Mouse (Mus musculus): ENCODE data around the gene 2310034G01Rik. TPM values are rescaled to one million over a fixed set of nuclear protein-coding genes. Genes with fewer than 3 reads are reported as not detected.

Gene 2310034G01Rik
- polyA plus RNA-seq, 1 experiment: 3.4 TPM

DNA sequence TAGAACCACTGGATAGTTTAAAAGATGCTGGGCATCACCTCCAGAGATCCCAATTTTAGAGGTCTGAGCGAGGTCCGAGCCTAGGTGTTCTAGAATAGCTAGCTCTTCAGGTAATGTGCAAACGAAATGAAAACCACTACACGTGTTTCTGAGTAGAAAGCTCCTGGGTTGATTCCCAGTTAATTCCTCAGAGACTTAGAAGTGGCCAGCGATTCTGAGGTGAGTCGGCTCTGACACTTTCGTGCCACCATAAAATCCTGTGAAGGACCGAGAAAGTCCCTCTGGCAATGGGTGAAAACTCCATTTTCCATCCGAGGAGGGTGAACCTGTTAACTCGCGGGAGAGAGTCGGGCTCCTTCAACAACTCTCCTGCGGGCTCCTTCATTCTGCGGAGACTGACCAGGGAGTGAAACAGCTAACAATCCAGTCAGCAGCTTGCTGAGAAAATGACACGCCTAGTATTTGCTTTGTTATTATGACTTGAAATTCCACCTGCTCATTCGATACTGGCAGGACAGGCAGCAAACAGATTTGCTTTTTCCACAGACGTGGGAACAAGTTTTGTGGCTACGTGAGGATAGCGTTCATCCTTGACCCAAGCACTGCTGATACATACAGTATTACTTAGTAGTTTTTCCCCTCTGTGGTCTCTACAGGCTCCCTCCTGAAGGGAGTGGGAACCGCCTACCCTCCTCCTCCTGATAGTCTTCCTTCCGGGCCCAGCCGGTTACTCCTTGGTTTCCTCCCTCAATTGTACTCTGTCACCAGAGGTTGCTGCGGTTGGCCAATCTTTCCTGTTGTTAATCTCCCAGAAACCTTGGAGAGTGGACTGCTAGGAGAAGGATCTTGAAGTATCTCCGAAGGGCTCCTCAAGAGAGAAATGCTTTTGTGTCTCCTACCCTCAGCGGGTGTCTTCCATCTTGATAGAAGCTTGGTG, 7.5 kb upstream of the 2310034G01Rik start:
- 6% methylated on average over 25 of the region's 25 CpGs for WGBS
- Histone ChIP-seq H3K4me1 (ENCODE audit: control insufficient read depth, insufficient read depth, insufficient read length, low read length) (peaks cover 19% of the 10 kb centered on the region), H3K27me3 (ENCODE audit: control insufficient read depth, insufficient read depth, low read length) (no peaks in the 10 kb centered on the region), H3K27ac (ENCODE audit: insufficient read depth, low read depth, low read length) (peak overlapping the region; percentile 71), H3K4me3 (ENCODE audit: low read depth, low read length) (peak overlapping the region; percentile 89), H3K36me3 (ENCODE audit: control insufficient read depth, insufficient read depth, low read length) (no peaks in the 10 kb centered on the region)
- TF ChIP-seq CTCF (IDR thresholded peaks at IDR 0.05; ENCODE audit: extremely low read depth, insufficient read length, insufficient replicate concordance, low read depth, low read length): no peak
- TF ChIP-seq POLR2A (IDR thresholded peaks at IDR 0.05; ENCODE audit: low read depth, low read length): no peak

DNA sequence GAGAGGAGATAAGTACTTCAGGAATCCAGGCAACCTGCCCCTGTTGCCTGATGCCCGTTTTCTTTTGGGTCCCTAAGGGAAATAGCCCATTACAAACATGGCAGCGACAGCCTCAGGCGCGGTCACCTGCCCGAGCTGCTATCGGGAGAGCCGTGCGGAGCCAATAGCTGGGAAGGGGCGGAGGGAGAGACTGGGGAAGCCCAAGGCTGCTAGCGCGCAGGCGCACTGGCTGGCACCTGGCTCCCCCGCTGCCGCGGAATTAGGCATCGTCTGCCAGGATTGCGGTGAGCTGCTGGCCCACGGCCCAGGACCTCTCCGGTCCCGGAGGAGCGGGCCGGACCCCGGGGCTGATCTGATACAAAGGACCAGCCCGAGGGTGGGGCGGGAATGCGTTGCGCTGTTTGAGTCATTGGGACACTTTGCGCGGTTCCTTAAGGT, 6.6 kb upstream of the 2310034G01Rik start:
- Histone ChIP-seq H3K36me3 (ENCODE audit: control insufficient read depth, insufficient read depth, low read length) (no peaks in the 10 kb centered on the region), H3K27ac (ENCODE audit: insufficient read depth, low read depth, low read length) (peak overlapping the region; percentile 71), H3K27me3 (ENCODE audit: control insufficient read depth, insufficient read depth, low read length) (no peaks in the 10 kb centered on the region), H3K4me1 (ENCODE audit: control insufficient read depth, insufficient read depth, insufficient read length, low read length) (peaks cover 20% of the 10 kb centered on the region), H3K4me3 (ENCODE audit: low read depth, low read length) (peak overlapping the region; percentile 89)
- TF ChIP-seq CTCF (IDR thresholded peaks at IDR 0.05; ENCODE audit: extremely low read depth, insufficient read length, insufficient replicate concordance, low read depth, low read length) (no peak), POLR2A (IDR thresholded peaks at IDR 0.05; ENCODE audit: low read depth, low read length) (peak; percentile 23; the same call in 1 of the 2 replicates)
- WGBS: under 1% methylated on average over 29 of the region's 29 CpGs

DNA sequence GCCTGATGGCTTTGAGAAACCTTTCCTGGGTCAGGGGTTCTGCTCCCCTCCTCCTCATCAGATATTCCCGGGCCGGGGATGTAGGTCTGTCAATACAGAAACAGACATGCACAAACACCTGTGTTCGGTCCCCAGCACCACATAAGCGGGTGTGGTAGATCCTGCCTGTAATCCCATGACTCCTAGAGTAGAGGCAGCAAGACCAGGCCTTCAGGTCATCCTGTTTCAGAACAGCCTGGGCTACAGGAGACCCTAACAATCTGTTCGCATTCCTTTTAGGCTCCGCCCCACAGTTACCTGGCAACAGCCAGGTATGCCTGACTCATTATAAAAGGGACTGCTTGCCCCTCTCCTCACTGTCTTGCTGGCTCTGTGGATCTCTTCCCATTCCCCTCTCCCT, 552 bp downstream of the 2310034G01Rik start:
- TF ChIP-seq CTCF (IDR thresholded peaks at IDR 0.05; ENCODE audit: extremely low read depth, insufficient read length, insufficient replicate concordance, low read depth, low read length): no peak
- no peak for TF ChIP-seq POLR2A (IDR thresholded peaks at IDR 0.05; ENCODE audit: low read depth, low read length)
- H3K4me3 ChIP-seq (ENCODE audit: low read depth, low read length): peak overlapping the region; percentile 74
- H3K27ac ChIP-seq (ENCODE audit: insufficient read depth, low read depth, low read length): peak overlapping the region; percentile 65; the same call in 1 of the 2 replicates
- peaks cover 15% of the 10 kb centered on the region; the same call in 1 of the 2 replicates for H3K4me1 ChIP-seq (ENCODE audit: control insufficient read depth, insufficient read depth, insufficient read length, low read length)
- no peaks in the 10 kb centered on the region for H3K27me3 ChIP-seq (ENCODE audit: control insufficient read depth, insufficient read depth, low read length)
- WGBS: 19% methylated on average over 6 of the region's 6 CpGs
- no peaks in the 10 kb centered on the region for H3K36me3 ChIP-seq (ENCODE audit: control insufficient read depth, insufficient read depth, low read length)

DNA sequence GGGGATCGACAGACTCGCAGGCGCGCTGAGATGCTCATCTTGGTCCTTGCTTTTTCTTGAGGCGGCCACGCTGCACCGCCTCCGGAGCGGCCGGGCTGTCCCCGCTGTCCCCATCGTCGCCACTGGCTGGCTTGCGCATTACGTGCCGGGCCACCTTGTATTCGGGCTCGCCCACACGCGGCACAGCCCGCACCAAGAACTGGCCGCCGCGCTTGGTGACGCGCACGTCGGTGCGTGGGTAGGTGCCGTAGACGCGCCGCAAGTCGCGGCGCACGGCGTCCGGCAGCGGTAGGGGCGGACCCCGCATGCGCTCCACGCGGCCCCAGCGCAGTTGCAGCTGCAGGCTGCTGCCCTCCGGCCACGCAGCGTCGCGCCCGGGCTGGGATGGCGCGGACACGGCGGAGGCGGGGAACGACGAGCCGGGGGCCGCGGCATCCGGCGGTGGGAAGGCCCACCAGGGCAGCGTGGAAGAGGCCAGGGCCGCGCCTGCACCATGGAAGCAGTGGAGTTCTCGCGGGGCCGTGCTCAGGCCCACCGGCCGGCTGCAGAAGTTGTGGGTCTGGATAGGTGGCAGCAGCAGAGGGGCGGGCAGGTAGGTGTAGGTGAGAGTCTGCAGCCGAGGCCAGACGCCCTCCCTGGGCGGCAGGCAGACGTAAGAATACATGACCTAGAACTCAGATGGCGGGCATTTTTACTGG, 1.2 kb downstream of the 2310034G01Rik start:
- TF ChIP-seq CTCF (IDR thresholded peaks at IDR 0.05; ENCODE audit: extremely low read depth, insufficient read length, insufficient replicate concordance, low read depth, low read length): no peak
- no peak for TF ChIP-seq POLR2A (IDR thresholded peaks at IDR 0.05; ENCODE audit: low read depth, low read length)
- H3K4me1 ChIP-seq (ENCODE audit: control insufficient read depth, insufficient read depth, insufficient read length, low read length): peaks cover 15% of the 10 kb centered on the region; the same call in 1 of the 2 replicates
- H3K27me3 ChIP-seq (ENCODE audit: control insufficient read depth, insufficient read depth, low read length): no peaks in the 10 kb centered on the region
- peak overlapping the region; percentile 65 for H3K27ac ChIP-seq (ENCODE audit: insufficient read depth, low read depth, low read length)
- peak overlapping the region; percentile 74 for H3K4me3 ChIP-seq (ENCODE audit: low read depth, low read length)
- H3K36me3 ChIP-seq (ENCODE audit: control insufficient read depth, insufficient read depth, low read length): no peaks in the 10 kb centered on the region
- WGBS: under 1% methylated on average over 78 of the region's 78 CpGs

DNA sequence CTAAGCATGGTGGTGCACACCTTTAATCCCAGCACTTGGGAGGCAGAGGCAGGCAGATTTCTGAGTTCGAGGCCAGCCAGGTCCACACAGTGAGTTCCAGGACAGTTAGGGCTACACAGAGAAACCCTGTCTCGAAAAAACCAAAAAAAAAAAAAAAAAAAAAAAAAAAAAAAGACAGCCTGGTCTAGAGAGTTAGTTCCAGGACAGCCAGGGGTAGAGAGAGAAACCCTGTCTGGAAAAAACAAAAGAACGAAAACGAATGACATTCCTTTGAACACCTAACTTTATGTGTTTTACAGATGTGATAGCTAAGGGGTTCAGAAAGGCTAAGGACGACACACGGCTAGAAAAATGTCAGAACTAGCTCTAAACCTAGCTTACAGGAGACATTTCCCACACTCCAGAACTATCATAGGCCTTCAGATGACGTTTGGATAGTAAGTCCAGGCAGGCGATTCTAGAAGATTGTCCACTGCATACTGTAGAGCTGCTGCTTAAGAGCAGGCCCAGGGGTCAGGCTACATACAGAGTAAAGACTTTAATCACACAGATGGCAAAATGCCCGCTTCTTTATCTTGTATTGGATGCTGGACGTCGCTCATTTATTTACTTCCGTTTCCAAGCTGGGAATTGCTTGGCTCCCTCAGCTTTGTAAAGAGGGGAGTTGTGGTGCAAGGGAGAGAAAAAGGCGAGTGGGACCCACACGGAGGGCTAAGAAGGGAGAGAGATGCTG, 2.0 kb downstream of the 2310034G01Rik start:
- no peaks in the 10 kb centered on the region for H3K36me3 ChIP-seq (ENCODE audit: control insufficient read depth, insufficient read depth, low read length)

DNA sequence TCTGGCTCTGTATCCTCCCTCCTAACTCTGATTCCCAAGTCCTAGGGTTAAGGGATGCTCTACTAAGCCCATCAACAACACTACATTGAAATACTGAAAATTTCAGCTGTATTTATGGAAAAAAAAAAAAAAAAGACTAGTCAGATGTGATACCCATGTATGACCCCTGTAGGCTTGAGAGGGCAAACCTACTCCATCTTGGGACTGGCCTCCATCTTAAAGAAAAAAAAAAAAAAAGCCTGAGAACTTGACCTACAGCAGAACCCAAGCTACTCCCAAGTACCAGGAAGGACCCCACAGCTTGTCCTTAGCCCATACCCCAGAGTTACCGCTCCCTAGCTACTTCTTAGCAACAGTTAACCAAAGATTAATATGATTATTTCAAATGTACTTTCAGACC, 3.0 kb downstream of the 2310034G01Rik start:
- H3K4me3 ChIP-seq (ENCODE audit: low read depth, low read length): no peak overlapping the region
- 94% methylated on average over 1 of the region's 1 CpGs for WGBS
- H3K4me1 ChIP-seq (ENCODE audit: control insufficient read depth, insufficient read depth, insufficient read length, low read length): peaks cover 7% of the 10 kb centered on the region; the same call in 1 of the 2 replicates
- H3K27me3 ChIP-seq (ENCODE audit: control insufficient read depth, insufficient read depth, low read length): no peaks in the 10 kb centered on the region
- H3K36me3 ChIP-seq (ENCODE audit: control insufficient read depth, insufficient read depth, low read length): no peaks in the 10 kb centered on the region
- no peak overlapping the region for H3K27ac ChIP-seq (ENCODE audit: insufficient read depth, low read depth, low read length)
- TF ChIP-seq POLR2A (IDR thresholded peaks at IDR 0.05; ENCODE audit: low read depth, low read length): no peak
- TF ChIP-seq CTCF (IDR thresholded peaks at IDR 0.05; ENCODE audit: extremely low read depth, insufficient read length, insufficient replicate concordance, low read depth, low read length): no peak

More for the DNA sequence above, 2.0 kb downstream of the 2310034G01Rik start:
- TF ChIP-seq POLR2A (IDR thresholded peaks at IDR 0.05; ENCODE audit: low read depth, low read length) (no peak), CTCF (IDR thresholded peaks at IDR 0.05; ENCODE audit: extremely low read depth, insufficient read length, insufficient replicate concordance, low read depth, low read length) (no peak)
- 13% methylated on average over 14 of the region's 14 CpGs for WGBS
- Histone ChIP-seq H3K4me3 (ENCODE audit: low read depth, low read length) (peak overlapping the region; percentile 74), H3K4me1 (ENCODE audit: control insufficient read depth, insufficient read depth, insufficient read length, low read length) (peaks cover 13% of the 10 kb centered on the region; the same call in 1 of the 2 replicates), H3K27ac (ENCODE audit: insufficient read depth, low read depth, low read length) (peak overlapping the region; percentile 65), H3K27me3 (ENCODE audit: control insufficient read depth, insufficient read depth, low read length) (no peaks in the 10 kb centered on the region)
